ENCODE assay signal across 28 mouse cellular contexts in genomic region chr3:67931914-67932313, GRCm38 (mm10). TPM values are rescaled to one million over a fixed set of nuclear protein-coding genes. Genes with fewer than 3 reads are reported as not detected.
DNase-seq lines count a peak whose midpoint lies in the region; ATAC-seq lines count a peak whose summit lies in the region.
"Had no signal": no experiment of that assay in that cellular context is flagged by ENCODE, and none has a peak within 500 bp of the region (broad histone marks: within the 10 kb centered on the region; RNA-seq: fewer than 3 reads in every experiment).

No protein-coding gene starts in this region.

- no peaks in the 10 kb centered on the region for H3K36me3 ChIP-seq in embryonic facial prominence, embryonic 14.5 days (ENCODE audit: control insufficient read depth, insufficient read depth, low read length)
- no peaks in the 10 kb centered on the region for H3K36me3 ChIP-seq in embryonic facial prominence, embryonic 10.5 days (replicated peaks)
- H3K36me3 ChIP-seq in kidney, embryonic 16.5 days (ENCODE audit: insufficient read depth, low read length): no peaks in the 10 kb centered on the region
- H3K36me3 ChIP-seq: embryonic facial prominence, embryonic 13.5 days; forebrain, embryonic 10.5 days; G1E; heart, embryonic 12.5 days; heart, embryonic 15.5 days had no signal

- WGBS in embryonic facial prominence, embryonic 14.5 days: 68% methylated on average over 3 of the region's 3 CpGs
- WGBS in embryonic facial prominence, embryonic 10.5 days: 86% methylated on average over 3 of the region's 3 CpGs
- 69% methylated on average over 3 of the region's 3 CpGs for WGBS in kidney, embryonic 16.5 days

- ATAC-seq in embryonic facial prominence, embryonic 14.5 days (ENCODE audit: low read depth): no peak
- ATAC-seq in kidney, embryonic 16.5 days (ENCODE audit: low FRiP score, low TSS enrichment): no peak
- ATAC-seq: forebrain, embryonic 13.5 days; forebrain, embryonic 16.5 days; hindbrain, postnatal 0 days; inflammation-experienced regulatory T-cells, adult 6 months; Patski had no signal

- H3K9ac ChIP-seq in embryonic facial prominence, embryonic 14.5 days (ENCODE audit: low read depth, low read length): no peak overlapping the region
- no peak overlapping the region for H3K9ac ChIP-seq in kidney, embryonic 16.5 days (replicated peaks; ENCODE audit: low read length)
- H3K9ac ChIP-seq: embryonic facial prominence, embryonic 13.5 days; forebrain, embryonic 13.5 days; heart, embryonic 12.5 days; heart, embryonic 15.5 days; hindbrain, embryonic 14.5 days had no signal

- no peaks in the 10 kb centered on the region for H3K4me1 ChIP-seq in embryonic facial prominence, embryonic 14.5 days (ENCODE audit: control insufficient read depth, insufficient read depth, low read length)
- no peaks in the 10 kb centered on the region for H3K4me1 ChIP-seq in embryonic facial prominence, embryonic 10.5 days
- H3K4me1 ChIP-seq in kidney, embryonic 16.5 days (ENCODE audit: insufficient read depth, low read length): no peaks in the 10 kb centered on the region
- H3K4me1 ChIP-seq: embryonic facial prominence, embryonic 13.5 days; heart, embryonic 12.5 days; heart, embryonic 15.5 days had no signal

- no peak overlapping the region for H3K27ac ChIP-seq in embryonic facial prominence, embryonic 14.5 days (replicated peaks; ENCODE audit: low read depth, low read length)
- H3K27ac ChIP-seq in embryonic facial prominence, embryonic 10.5 days (replicated peaks): no peak overlapping the region
- no peak overlapping the region for H3K27ac ChIP-seq in kidney, embryonic 16.5 days (ENCODE audit: low read length)
- H3K27ac ChIP-seq: embryonic facial prominence, embryonic 13.5 days; forebrain, embryonic 10.5 days; forebrain, embryonic 13.5 days; gastrocnemius, adult 2 months; heart, embryonic 15.5 days; hindbrain, embryonic 14.5 days; hindbrain, postnatal 0 days had no signal

- H3K4me2 ChIP-seq in embryonic facial prominence, embryonic 14.5 days (ENCODE audit: low read depth, low read length): no peak overlapping the region
- H3K4me2 ChIP-seq in kidney, embryonic 16.5 days (replicated peaks; ENCODE audit: low read depth, low read length): no peak overlapping the region
- H3K4me2 ChIP-seq: embryonic facial prominence, embryonic 13.5 days; forebrain, embryonic 13.5 days; heart, embryonic 12.5 days; heart, embryonic 15.5 days; hindbrain, embryonic 14.5 days had no signal

- peak; percentile 36 for DNase-seq in embryonic facial prominence, embryonic 14.5 days (ENCODE audit: low spot score)
- DNase-seq in embryonic facial prominence, embryonic 10.5 days (ENCODE audit: low spot score): no peak
- peak; percentile 23 to 29 for DNase-seq in thymus, postnatal 10 days (ENCODE audit: low spot score in 2 of 2)
- no peak for DNase-seq in thymus, postnatal 36 days
- peak; percentile 4 for DNase-seq in thymus, postnatal 25 days
- DNase-seq: adrenal gland, postnatal 10 days; cerebellum, adult 11 months; cerebellum, adult 2 months; cerebellum, adult 9-11 months; cerebellum, postnatal 25 days; gastrocnemius, adult 2 months; gastrocnemius, postnatal 14 days; heart, adult 11 months; heart, postnatal 14 days; heart, postnatal 4 days had no signal

- no peaks in the 10 kb centered on the region for H3K27me3 ChIP-seq in embryonic facial prominence, embryonic 14.5 days (replicated peaks; ENCODE audit: control insufficient read depth, insufficient read depth, low read length)
- H3K27me3 ChIP-seq in embryonic facial prominence, embryonic 10.5 days (replicated peaks; ENCODE audit: low read depth, poor library complexity, severe bottlenecking): no peaks in the 10 kb centered on the region
- no peaks in the 10 kb centered on the region for H3K27me3 ChIP-seq in kidney, embryonic 16.5 days (ENCODE audit: insufficient read depth, low read length)
- H3K27me3 ChIP-seq: embryonic facial prominence, embryonic 13.5 days; forebrain, embryonic 13.5 days; heart, embryonic 12.5 days; heart, embryonic 15.5 days had no signal

- H3K9me3 ChIP-seq in embryonic facial prominence, embryonic 14.5 days (ENCODE audit: control insufficient read depth, low read length): no peaks in the 10 kb centered on the region
- no peaks in the 10 kb centered on the region for H3K9me3 ChIP-seq in embryonic facial prominence, embryonic 10.5 days
- no peaks in the 10 kb centered on the region for H3K9me3 ChIP-seq in kidney, embryonic 16.5 days (ENCODE audit: low read length)
- H3K9me3 ChIP-seq: embryonic facial prominence, embryonic 13.5 days; forebrain, embryonic 10.5 days; forebrain, embryonic 13.5 days; heart, embryonic 12.5 days; heart, embryonic 15.5 days had no signal

- H3K4me3 ChIP-seq in embryonic facial prominence, embryonic 14.5 days (ENCODE audit: low read depth, low read length): no peak overlapping the region
- no peak overlapping the region for H3K4me3 ChIP-seq in embryonic facial prominence, embryonic 10.5 days
- no peak overlapping the region for H3K4me3 ChIP-seq in kidney, embryonic 16.5 days (ENCODE audit: low read length)
- H3K4me3 ChIP-seq: embryonic facial prominence, embryonic 13.5 days; forebrain, embryonic 10.5 days; forebrain, embryonic 13.5 days; gastrocnemius, adult 2 months; heart, embryonic 12.5 days; heart, embryonic 15.5 days had no signal

RNA-seq across cellular contexts. Expression of gene Iqschfp, which starts 39.9 kb away (rescaled TPM):
- 0.72 and 1.2 TPM in 2 replicates for polyA plus RNA-seq in embryonic facial prominence, embryonic 14.5 days (2014; fragmentation: Nextera tagmentation; extraction: Ambion mirVana)
- polyA plus RNA-seq in embryonic facial prominence, embryonic 10.5 days (2016; fragmentation: Nextera tagmentation; extraction: Ambion mirVana): 0.24 TPM in 1 of 2 replicates, not detected in the other
- polyA plus RNA-seq in kidney, embryonic 16.5 days (2015; fragmentation: Nextera tagmentation; extraction: Ambion mirVana): 0.27 TPM in 1 of 2 replicates, not detected in the other
- polyA plus RNA-seq: embryonic facial prominence, embryonic 13.5 days; G1E; heart, embryonic 12.5 days; heart, embryonic 15.5 days; inflammation-experienced regulatory T-cells, adult 6 months; Patski had no signal

RNA-seq across cellular contexts. Expression of gene Iqcj, which starts 39.9 kb away (rescaled TPM):
- not detected in 2 replicates for polyA plus RNA-seq in embryonic facial prominence, embryonic 14.5 days (2014; fragmentation: Nextera tagmentation; extraction: Ambion mirVana)
- not detected in 2 replicates for polyA plus RNA-seq in embryonic facial prominence, embryonic 10.5 days (2016; fragmentation: Nextera tagmentation; extraction: Ambion mirVana)
- not detected in 2 replicates for polyA plus RNA-seq in kidney, embryonic 16.5 days (2015; fragmentation: Nextera tagmentation; extraction: Ambion mirVana)
- polyA plus RNA-seq: embryonic facial prominence, embryonic 13.5 days; G1E; heart, embryonic 12.5 days; heart, embryonic 15.5 days; hindbrain, embryonic 11.5 days; inflammation-experienced regulatory T-cells, adult 6 months; Patski had no signal

Comparison
In these comparisons a context has a peak if more than half of its experiments do, and no peak if none do; other contexts are left out.
1. DNase-seq: peak in embryonic facial prominence, embryonic 14.5 days (single experiment), thymus, postnatal 10 days (2 of 2) and thymus, postnatal 25 days (single experiment); none in embryonic facial prominence, embryonic 10.5 days (single experiment) and thymus, postnatal 36 days (0 of 2).